Mouse (Mus musculus) megakaryocyte, embryonic 14.5 days (primary cell): ENCODE measurements at regions not wholly inside any gene's neighbourhood (a gene's known extent, or its start where the extent isn't known, plus 50 kb on each side); places are given as distances from the start of the nearest gene placed in this dataset.

Experiments
- H3K27me3 ChIP-seq: replicated peaks from 2 replicates; pipeline ENCODE3; 2012; ENCODE audit warnings: inconsistent platforms
- H3K36me3 ChIP-seq: replicated peaks from 2 replicates; pipeline ENCODE3; 2012; ENCODE audit warnings: low read length, inconsistent platforms, mixed read lengths
- H3K4me1 ChIP-seq: 2 replicates; pipeline ENCODE4 v1.6.1; 2012; ENCODE audit warnings: inconsistent platforms
- H3K4me3 ChIP-seq: replicated peaks from 2 replicates; pipeline ENCODE3; 2012; ENCODE audit warnings: moderate library complexity, mild to moderate bottlenecking, inconsistent platforms
- H3K9me3 ChIP-seq: 2 replicates; pipeline ENCODE4 v1.6.1; 2012; ENCODE audit warnings: inconsistent platforms
- FLI1 ChIP-seq: IDR thresholded peaks from 2 replicates; pipeline ENCODE4 v1.6.1; 2012; ENCODE audit warnings: low read length, inconsistent platforms, mixed read lengths
- GATA1 ChIP-seq: IDR thresholded peaks from 3 replicates; pipeline ENCODE4 v1.6.1; 2012; ENCODE audit warnings: mixed read lengths, low read length, inconsistent platforms, borderline replicate concordance

DNA sequence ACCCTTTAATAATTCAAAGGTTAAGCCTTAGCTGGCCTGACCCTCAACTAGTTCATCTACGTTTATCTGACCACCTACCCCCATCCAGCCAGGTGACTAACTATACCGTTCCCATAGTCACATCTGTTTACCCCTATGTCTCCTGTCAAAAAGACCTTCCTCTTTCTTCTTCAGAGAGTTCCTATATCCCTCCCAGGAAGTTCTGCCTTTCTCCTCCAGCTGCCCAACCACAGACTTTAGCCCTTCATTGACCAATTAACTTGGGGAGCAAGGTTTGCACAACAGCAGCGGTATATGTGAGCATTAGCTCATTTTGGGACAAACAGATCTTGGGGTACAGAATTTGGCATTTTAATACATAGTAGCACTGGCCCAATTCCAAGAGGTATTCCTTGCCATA lies 237.5 kb downstream of the Gm11146 start:
- no peaks in the 10 kb centered on the region for H3K36me3 ChIP-seq
- H3K9me3 ChIP-seq, result no peaks in the 10 kb centered on the region
- no peaks in the 10 kb centered on the region for H3K4me1 ChIP-seq
- no peaks in the 10 kb centered on the region for H3K27me3 ChIP-seq
- TF ChIP-seq FLI1 (no peak), GATA1 (no peak)
- no peak overlapping the region for H3K4me3 ChIP-seq

GRCm38 (mm10) chr16:77359190-77359589 lies 242.7 kb downstream of the Gm11146 start:
- no peaks in the 10 kb centered on the region for H3K36me3 ChIP-seq
- H3K27me3 ChIP-seq, result no peaks in the 10 kb centered on the region
- no peak overlapping the region for H3K4me3 ChIP-seq
- no peaks in the 10 kb centered on the region for H3K4me1 ChIP-seq
- TF ChIP-seq FLI1, result no peak
- no peak for TF ChIP-seq GATA1
- H3K9me3 ChIP-seq, result no peaks in the 10 kb centered on the region

- Histone ChIP-seq H3K36me3 (no peaks in the 10 kb centered on the region), H3K4me3 (no peak overlapping the region), H3K4me1 (no peaks in the 10 kb centered on the region), H3K9me3 (no peaks in the 10 kb centered on the region), H3K27me3 (no peaks in the 10 kb centered on the region)
- TF ChIP-seq FLI1 (no peak), GATA1 (no peak)
Observed at GRCm38 (mm10) chr16:77355260-77355659, 246.6 kb downstream of the Gm11146 start.

- Histone ChIP-seq H3K27me3 (no peaks in the 10 kb centered on the region), H3K4me1 (no peaks in the 10 kb centered on the region), H3K4me3 (no peak overlapping the region), H3K36me3 (no peaks in the 10 kb centered on the region), H3K9me3 (no peaks in the 10 kb centered on the region)
- TF ChIP-seq FLI1, result no peak
Observed at GRCm38 (mm10) chr16:77354201-77354712, 247.6 kb downstream of the Gm11146 start.

- Histone ChIP-seq H3K36me3 (no peaks in the 10 kb centered on the region), H3K4me1 (no peaks in the 10 kb centered on the region), H3K9me3 (no peaks in the 10 kb centered on the region), H3K4me3 (no peak overlapping the region), H3K27me3 (no peaks in the 10 kb centered on the region)
- no peak for TF ChIP-seq FLI1
- TF ChIP-seq GATA1, result no peak
Observed at GRCm38 (mm10) chr16:77346128-77346527, 255.8 kb downstream of the Gm11146 start.

DNA sequence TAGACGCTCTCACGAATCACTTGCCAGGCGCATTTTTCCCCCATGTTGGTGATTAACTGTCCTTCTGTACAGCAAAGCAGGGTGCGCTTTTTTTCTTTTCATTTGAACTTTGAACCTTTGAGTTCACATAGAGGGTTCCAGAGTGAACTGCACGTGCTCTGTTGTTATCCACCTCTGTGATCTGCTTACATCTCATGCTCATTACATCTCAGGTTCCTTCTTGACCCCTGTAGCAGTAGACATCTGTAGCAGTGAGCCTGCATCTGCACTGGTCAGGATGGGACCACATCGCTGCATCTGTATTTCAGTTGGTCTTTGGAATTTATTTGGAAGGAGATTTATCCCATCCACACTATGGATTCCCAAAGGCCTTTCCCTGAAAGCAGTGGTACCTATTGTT lies 269.6 kb downstream of the Gm11146 start:
- Histone ChIP-seq H3K4me1 (peaks cover 10% of the 10 kb centered on the region), H3K36me3 (no peaks in the 10 kb centered on the region), H3K9me3 (no peaks in the 10 kb centered on the region), H3K27me3 (no peaks in the 10 kb centered on the region), H3K4me3 (no peak overlapping the region)
- TF ChIP-seq GATA1 (no peak), FLI1 (no peak)

GRCm38 (mm10) chr16:77330996-77331395 lies 270.9 kb downstream of the Gm11146 start:
- Histone ChIP-seq H3K4me1 (peaks cover 10% of the 10 kb centered on the region), H3K27me3 (no peaks in the 10 kb centered on the region), H3K36me3 (no peaks in the 10 kb centered on the region), H3K4me3 (peak overlapping the region; percentile 74), H3K9me3 (no peaks in the 10 kb centered on the region)
- TF ChIP-seq FLI1 (no peak), GATA1 (no peak)

DNA sequence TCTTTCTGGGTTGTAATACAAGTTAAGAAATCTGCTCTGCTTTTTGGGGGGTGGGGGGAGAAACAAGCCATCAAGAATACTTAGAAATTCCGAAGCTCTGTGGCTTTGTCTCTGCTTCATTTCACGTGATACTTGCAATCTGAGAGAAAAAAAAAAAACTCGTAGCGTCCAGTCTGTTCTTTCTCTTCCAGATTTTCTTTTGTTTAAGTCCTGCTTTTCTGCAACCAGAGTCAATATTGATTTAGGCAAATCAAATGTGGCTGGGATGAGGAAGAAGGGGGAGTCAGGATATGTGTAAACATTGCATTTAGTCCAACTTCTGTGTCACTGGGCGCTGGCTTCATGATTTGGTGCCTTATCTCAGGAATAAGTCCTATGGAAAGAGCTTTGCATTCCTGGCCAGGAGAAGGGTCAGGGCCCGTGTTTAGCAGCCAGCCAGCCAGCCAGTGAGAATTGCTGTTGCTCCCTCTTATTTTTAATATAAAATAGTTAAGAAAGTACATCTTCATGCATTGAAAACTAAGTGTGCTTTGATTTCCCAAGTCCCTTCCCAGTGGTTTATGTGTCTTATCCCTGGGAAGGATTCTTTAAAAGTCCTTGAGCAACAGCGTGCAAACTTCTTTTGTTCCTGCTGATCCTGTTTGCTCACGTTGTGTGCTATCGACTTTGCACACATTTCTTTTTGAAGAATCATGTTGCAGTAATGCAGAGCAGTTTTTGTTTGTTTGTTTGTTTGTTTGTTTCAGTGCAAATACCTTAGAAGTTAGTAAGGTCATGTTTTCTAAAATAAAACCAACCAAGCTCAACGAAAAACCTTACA lies 272.0 kb downstream of the Gm11146 start:
- no peaks in the 10 kb centered on the region for H3K27me3 ChIP-seq
- peak overlapping the region; percentile 86 for H3K4me3 ChIP-seq
- H3K36me3 ChIP-seq, result no peaks in the 10 kb centered on the region
- peaks cover 10% of the 10 kb centered on the region for H3K4me1 ChIP-seq
- TF ChIP-seq GATA1, result no peak
- no peak for TF ChIP-seq FLI1
- H3K9me3 ChIP-seq, result no peaks in the 10 kb centered on the region

GRCm38 (mm10) chr16:77329160-77329691 lies 272.7 kb downstream of the Gm11146 start:
- Histone ChIP-seq H3K4me1 (peaks cover 10% of the 10 kb centered on the region), H3K27me3 (no peaks in the 10 kb centered on the region), H3K9me3 (no peaks in the 10 kb centered on the region), H3K36me3 (no peaks in the 10 kb centered on the region), H3K4me3 (peak overlapping the region; percentile 86)
- TF ChIP-seq FLI1 (no peak), GATA1 (no peak)

- peak overlapping the region; percentile 86 for H3K4me3 ChIP-seq
- no peaks in the 10 kb centered on the region for H3K27me3 ChIP-seq
- TF ChIP-seq GATA1 (no peak), FLI1 (no peak)
- no peaks in the 10 kb centered on the region for H3K9me3 ChIP-seq
- H3K4me1 ChIP-seq, result peaks cover 10% of the 10 kb centered on the region
- H3K36me3 ChIP-seq, result no peaks in the 10 kb centered on the region
Observed at GRCm38 (mm10) chr16:77328628-77329159, 273.2 kb downstream of the Gm11146 start.
